Mouse (Mus musculus): ENCODE results near the gene 1700010I14Rik.

1700010I14Rik gene

DNA sequence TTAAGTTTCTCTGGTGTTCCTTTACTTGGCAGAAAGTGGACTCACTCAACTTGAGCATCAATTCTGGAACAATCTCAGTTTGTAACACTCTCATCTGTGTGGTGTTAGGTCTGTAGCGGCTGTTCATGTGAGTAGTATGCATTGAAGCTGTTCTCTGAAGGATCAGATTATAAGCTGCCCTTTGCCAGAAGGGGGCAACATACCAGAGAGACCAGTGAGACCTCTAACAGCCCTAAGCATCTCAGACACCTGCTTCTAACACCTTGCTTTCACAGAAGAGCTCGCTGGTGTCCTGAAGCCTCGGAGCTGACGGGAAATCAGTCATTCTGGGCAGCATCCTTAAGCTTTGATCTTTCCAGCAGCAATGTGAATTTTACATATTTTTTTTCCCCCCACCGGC lies 42.0 kb downstream of the 1700010I14Rik start:
- peak; percentile 18 for DNase-seq (ENCODE audit: low read depth)

GRCm38 (mm10) chr17:9031241-9032141 lies 43.4 kb downstream of the 1700010I14Rik start:
- peak; percentile 85 for DNase-seq (ENCODE audit: low read depth)

DNA sequence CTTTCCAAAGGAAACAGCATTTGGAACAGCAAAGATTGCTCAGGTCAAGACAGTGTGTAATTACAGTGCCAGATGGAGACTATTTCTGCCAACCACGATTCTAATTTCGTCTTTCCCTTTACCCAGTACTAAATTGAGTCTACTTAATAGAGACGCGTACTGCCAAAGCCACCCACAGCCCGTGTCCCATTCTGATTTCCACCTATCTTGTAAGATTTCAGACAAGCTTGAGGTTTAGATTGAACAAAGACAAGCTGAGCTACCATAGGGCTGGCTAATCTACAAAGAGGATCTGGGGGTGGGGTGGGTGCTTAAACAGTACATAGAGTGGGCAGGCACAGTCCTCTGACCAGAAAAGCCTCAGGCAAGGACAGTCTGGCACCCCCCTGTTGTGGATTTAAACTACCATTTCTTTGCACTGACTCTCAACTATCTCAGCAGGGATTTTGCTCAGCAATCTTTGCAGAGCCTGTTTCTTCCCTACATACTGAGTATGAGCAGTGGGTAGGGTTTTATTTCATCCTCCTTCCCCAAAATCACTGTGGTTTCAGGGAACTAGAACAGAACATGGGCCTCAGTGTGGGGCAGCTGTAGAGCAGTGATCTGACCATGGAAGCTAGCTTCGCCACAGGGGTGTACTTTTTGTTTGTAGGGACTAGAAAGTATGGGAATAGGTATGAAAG lies 44.4 kb downstream of the 1700010I14Rik start:
- no peak for DNase-seq (ENCODE audit: low read depth)

GRCm38 (mm10) chr17:9033511-9033910 lies 45.4 kb downstream of the 1700010I14Rik start:
- no peak for DNase-seq (ENCODE audit: low read depth)

DNA sequence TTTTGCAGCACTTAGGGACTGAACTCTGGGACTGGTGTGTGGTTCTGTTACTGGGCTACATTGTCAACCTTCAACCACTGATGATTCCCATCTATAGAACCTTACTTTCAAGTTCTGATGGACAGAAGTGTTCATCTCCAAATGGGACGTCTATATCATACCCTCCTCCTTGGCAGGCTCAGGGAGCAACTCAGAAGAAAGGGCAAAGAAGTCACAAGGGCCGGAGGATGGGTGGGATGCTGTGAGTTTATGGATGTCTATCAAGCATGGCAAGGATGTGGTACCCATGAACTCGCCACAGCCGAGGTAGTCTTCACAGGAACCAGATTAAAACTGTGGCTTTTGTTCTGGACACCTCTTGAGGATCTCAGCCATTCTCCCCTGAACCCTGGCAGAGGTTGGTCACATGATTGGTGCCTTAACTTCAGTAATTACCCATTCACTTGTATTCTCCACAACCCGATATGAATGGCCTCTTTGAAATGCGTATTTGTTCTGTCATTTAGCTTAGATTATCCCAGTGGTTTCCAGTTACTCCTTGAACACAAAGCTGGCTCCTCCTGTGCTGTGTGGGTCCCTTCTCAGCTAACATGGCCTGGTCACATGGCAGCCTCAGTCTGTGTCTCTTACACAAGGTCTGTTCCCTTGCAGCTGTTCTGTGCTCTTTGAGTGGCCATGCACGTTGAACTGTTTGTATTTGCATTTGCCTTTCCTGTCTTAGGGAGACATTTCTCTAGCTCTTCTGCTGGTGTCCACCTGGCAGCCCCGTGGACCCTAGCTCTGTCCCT lies 47.6 kb downstream of the 1700010I14Rik start:
- no peak for DNase-seq (ENCODE audit: low read depth)

- DNase-seq (ENCODE audit: low read depth) = peak; percentile 43
These were observed 54.6 kb downstream of the 1700010I14Rik start for GRCm38 (mm10) chr17:9042723-9043122.

DNA sequence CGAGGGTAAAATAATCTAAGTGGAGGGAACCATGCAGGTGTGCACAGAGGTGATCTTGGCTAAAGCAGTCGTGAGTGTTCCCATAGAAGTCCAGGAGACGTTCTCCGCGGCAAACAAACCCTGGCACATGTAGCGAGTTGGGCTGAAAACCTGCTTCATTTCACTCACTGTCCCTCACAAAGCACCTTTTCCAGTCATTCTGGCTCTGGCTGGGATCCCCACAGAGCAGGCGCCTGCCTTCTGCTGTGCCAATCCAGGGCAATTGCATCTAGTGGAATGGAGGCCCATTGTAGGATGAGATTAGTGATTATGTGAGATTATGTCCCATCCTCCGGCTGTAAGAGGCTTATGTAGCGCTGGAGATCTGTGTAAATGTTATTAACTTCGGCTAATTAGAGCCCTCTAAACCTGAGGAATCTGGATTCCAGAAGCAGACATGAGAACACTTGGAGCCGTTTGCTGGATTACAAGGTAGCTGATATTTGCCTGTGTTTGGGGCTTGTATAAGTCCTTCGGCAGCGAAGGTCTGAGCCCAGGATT lies 64.4 kb downstream of the 1700010I14Rik start:
- no peak for DNase-seq (ENCODE audit: low read depth)

DNA sequence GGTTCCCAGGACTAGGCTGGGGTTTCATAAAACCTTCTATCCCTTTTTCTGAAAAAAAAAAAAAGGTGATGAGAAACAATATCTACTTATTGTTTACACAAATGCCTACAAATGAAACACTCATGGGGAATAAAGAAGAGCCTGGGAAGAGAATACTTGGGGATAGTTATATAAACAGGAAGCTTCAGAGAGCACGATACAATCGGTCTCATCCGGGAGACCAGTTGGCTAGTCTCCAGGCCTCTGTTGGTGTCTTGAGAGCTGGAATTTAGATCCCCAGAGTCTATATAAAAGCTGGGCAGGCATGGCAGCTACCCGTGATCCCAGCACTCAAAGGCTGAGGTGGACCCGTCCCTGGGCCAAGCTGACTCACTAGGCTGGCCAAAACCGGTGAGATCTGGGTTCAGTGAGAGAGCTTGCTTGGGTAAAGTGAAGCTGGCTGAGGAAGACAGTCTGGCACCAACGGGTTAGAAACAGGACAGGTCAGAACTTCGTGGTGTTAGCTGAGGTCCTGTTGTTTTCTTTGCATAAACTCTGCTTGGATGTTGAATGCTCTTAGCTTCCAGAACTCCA lies 71.3 kb downstream of the 1700010I14Rik start:
- DNase-seq (ENCODE audit: low read depth) = no peak

All from naive thymus-derived CD4-positive, alpha-beta T cell, adult 2 months (primary cell).